Mouse (Mus musculus) embryo, embryonic 10.5 days (tissue): ENCODE measurements around the gene Megf8.

Source experiments
- DNase-seq: peaks from one replicate; pipeline ENCODE4 v3.0.0-alpha.2; 2015; ENCODE audit warnings: low spot score

Megf8 gene

GRCm38 (mm10) chr7:25339329-25339728 is 22.4 kb downstream of the Megf8 start:
- DNase-seq, result no peak

GRCm38 (mm10) chr7:25341000-25341784 is 24.2 kb downstream of the Megf8 start:
- no peak for DNase-seq

- no peak for DNase-seq
These were observed 31.9 kb downstream of the Megf8 start for GRCm38 (mm10) chr7:25348861-25349260.

- peak; percentile 42 for DNase-seq
These were observed 41.8 kb downstream of the Megf8 start for GRCm38 (mm10) chr7:25358721-25359206.

- no peak for DNase-seq
These were observed 46.2 kb downstream of the Megf8 start for GRCm38 (mm10) chr7:25363151-25363550.

- DNase-seq, result no peak
These were observed 46.7 kb downstream of the Megf8 start for GRCm38 (mm10) chr7:25363632-25364031.

GRCm38 (mm10) chr7:25365937-25366625 is 49.1 kb downstream of the Megf8 start:
- peak; percentile 55 for DNase-seq

- DNase-seq, result peak; percentile 39
These were observed 50.8 kb downstream of the Megf8 start for GRCm38 (mm10) chr7:25367632-25368293.

GRCm38 (mm10) chr7:25368333-25368732 is 51.4 kb downstream of the Megf8 start:
- no peak for DNase-seq

GRCm38 (mm10) chr7:25369058-25369749 is 52.2 kb downstream of the Megf8 start, which contains the start of gene Cnfn:
Gene Cnfn, minus strand, starts transcription at chr7:25369724.
- DNase-seq, result no peak

- DNase-seq, result no peak
These were observed 55.5 kb downstream of the Megf8 start for GRCm38 (mm10) chr7:25372441-25372840.

- DNase-seq, result peak; percentile 84
These were observed 59.6 kb downstream of the Megf8 start for GRCm38 (mm10) chr7:25376556-25376955.

- DNase-seq, result peak; percentile 27
These were observed 60.2 kb downstream of the Megf8 start for GRCm38 (mm10) chr7:25377100-25377700.

GRCm38 (mm10) chr7:25378181-25379100 is 61.5 kb downstream of the Megf8 start:
- no peak for DNase-seq

GRCm38 (mm10) chr7:25379551-25380351 is 62.8 kb downstream of the Megf8 start:
- peak; percentile 83 for DNase-seq

- no peak for DNase-seq
These were observed 63.7 kb downstream of the Megf8 start for GRCm38 (mm10) chr7:25380392-25381283.

GRCm38 (mm10) chr7:25381284-25381680 is 64.3 kb downstream of the Megf8 start:
- no peak for DNase-seq

GRCm38 (mm10) chr7:25382541-25382940 is 65.6 kb downstream of the Megf8 start:
- DNase-seq, result no peak

- DNase-seq, result no peak
These were observed 66.4 kb downstream of the Megf8 start for GRCm38 (mm10) chr7:25383385-25383784.
